Mouse (Mus musculus) liver, postnatal 0 days (tissue): ENCODE measurements around the gene Aacs. TPM values are rescaled to one million over a fixed set of nuclear protein-coding genes. Genes with fewer than 3 reads are reported as not detected.

Source experiments
- ATAC-seq: fragments of 200-750 bp; cut with Nextera tagmentation; 2 replicates; pipeline ENCODE4 v1.8.0; 2017; ENCODE audit warnings: mild to moderate bottlenecking, moderate library complexity
- DNase-seq: peaks from one replicate; pipeline ENCODE4 v3.0.0-alpha.2; 2016
- H3K27ac ChIP-seq: fragments of 300-500 bp; sonication (generic); 2 replicates; pipeline ENCODE4 v1.5.1; 2014; ENCODE audit warnings: antibody characterized with exemption, moderate library complexity, mild to moderate bottlenecking, low read depth
- H3K27me3 ChIP-seq: fragments of 300-500 bp; sonication (generic); 2 replicates; pipeline ENCODE4 v1.6.1; 2014; ENCODE audit warnings: low read length, control low read depth, mixed read lengths; ENCODE audit not compliant: insufficient read depth
- H3K36me3 ChIP-seq: fragments of 300-500 bp; sonication (generic); replicated peaks from 2 replicates; pipeline ENCODE4 v1.6.1; 2014; ENCODE audit warnings: mild to moderate bottlenecking, control low read depth, low read length, moderate library complexity, mixed read lengths; ENCODE audit not compliant: insufficient read depth
- H3K4me1 ChIP-seq: fragments of 300-500 bp; sonication (generic); 2 replicates; pipeline ENCODE4 v1.6.1; 2014; ENCODE audit warnings: antibody characterized with exemption, mild to moderate bottlenecking, control low read depth; ENCODE audit not compliant: insufficient read depth
- H3K4me2 ChIP-seq: fragments of 300-500 bp; sonication (generic); 2 replicates; pipeline ENCODE4 v1.6.1; 2014; ENCODE audit warnings: low read depth, mild to moderate bottlenecking, low read length, moderate library complexity, mixed read lengths
- H3K4me3 ChIP-seq: fragments of 300-500 bp; sonication (generic); 2 replicates; pipeline ENCODE4 v1.5.1; 2014; ENCODE audit warnings: low read depth, low read length
- H3K9ac ChIP-seq: fragments of 300-500 bp; sonication (generic); replicated peaks from 2 replicates; pipeline ENCODE4 v1.6.1; 2014; ENCODE audit warnings: mild to moderate bottlenecking, moderate library complexity
- H3K9me3 ChIP-seq: fragments of 300-500 bp; sonication (generic); 2 replicates; pipeline ENCODE4 v1.6.1; 2016; ENCODE audit warnings: mild to moderate bottlenecking, control low read depth, low read length, mixed read lengths
- CTCF ChIP-seq: sonication (generic); IDR thresholded peaks from 2 replicates; pipeline ENCODE4 v1.5.1; 2016; ENCODE audit warnings: antibody characterized with exemption, low read depth
- EP300 ChIP-seq: IDR thresholded peaks from 2 replicates; pipeline ENCODE4 v1.6.1; 2016; ENCODE audit warnings: antibody characterized with exemption, low read depth, mild to moderate bottlenecking
- WGBS: fragments of 180-500 bp; shearing (Covaris S2); extraction: QIAGEN DNeasy Blood & Tissue Kit; methylation state at CpG from one replicate; pipeline ENCODE4 v1.1.7; 2014; ENCODE audit not compliant: insufficient replicate concordance; 5-methylcytosine and 5-hydroxymethylcytosine counted together
- polyA plus RNA-seq: library from polyadenylated mRNA; unstranded; fragments of >200 nt; fragmentation: Nextera tagmentation; extraction: Ambion mirVana; gene quantifications from 2 replicates; pipeline ENCODE4 v1.2.1, GENCODE M21; 2015

Aacs gene
- polyA plus RNA-seq, 1 experiment from 2014 or later = 4.6 TPM

DNA sequence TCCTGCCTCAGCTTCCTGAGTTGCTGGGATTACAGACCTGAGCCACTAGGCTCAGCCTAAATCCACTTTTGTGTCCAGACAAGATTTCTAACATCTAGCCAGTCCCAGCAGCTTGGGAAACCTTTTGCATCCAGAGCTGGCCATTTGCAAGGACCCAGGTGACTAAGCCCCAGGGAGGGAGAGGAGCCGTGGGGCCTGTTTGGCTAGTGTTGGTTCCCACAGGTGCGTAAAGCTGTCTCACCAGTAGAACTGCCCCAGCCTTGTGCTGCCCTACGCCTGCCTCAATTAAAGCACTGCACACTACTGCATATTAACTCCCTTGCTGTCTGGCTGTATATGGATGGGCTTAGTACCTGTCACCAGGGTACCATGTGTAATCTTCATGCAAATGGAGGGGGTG, 3.8 kb downstream of the Aacs start:
- Histone ChIP-seq H3K9me3 (no peaks in the 10 kb centered on the region), H3K36me3 (peaks cover 10% of the 10 kb centered on the region), H3K27me3 (no peaks in the 10 kb centered on the region), H3K9ac (no peak overlapping the region), H3K4me1 (peaks cover 36% of the 10 kb centered on the region), H3K4me3 (no peak overlapping the region), H3K4me2 (no peak overlapping the region), H3K27ac (no peak overlapping the region)
- ATAC-seq (no peak), DNase-seq (no peak)
- WGBS = 81% methylated on average over 3 of the region's 3 CpGs
- no peak for TF ChIP-seq CTCF
- TF ChIP-seq EP300 = no peak

DNA sequence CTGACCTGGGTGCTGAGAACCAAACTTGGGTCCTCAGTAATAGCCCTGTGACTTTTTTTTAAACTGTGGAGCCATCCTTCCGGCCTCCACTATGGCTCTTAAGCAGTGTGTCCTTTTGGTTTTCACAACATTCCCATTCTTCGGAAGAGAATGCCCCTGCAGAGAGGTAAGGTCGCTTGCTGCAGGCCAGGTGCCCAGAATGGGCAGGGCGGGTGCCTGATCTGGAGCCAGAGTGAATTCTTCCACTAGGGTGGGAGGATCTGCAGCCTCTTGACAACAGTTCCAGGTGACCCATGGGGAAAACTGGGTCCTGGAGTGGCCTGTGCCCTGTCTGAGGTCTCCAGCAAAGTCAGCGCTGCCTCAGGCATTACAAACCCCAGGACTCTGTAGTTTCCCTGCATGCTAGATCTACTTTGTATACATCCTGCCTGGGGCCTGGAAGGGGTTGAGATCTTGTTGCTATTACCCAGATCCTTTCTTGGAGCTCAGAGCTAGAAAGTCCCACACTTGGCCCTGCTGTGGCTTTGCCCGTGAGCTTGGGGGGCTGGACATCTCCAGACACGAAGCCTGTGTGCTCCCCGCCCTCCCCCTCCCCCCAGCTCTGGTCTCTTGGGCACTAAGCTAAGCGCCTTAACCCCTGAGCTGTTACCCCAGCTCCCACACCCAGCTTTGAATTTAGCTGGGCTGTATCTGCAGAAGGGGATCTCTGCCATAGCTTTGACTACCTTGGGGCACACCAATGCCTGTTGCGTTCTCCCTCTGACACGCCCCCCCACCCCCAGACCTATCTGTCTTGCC, 5.0 kb downstream of the Aacs start:
- H3K27me3 ChIP-seq = no peaks in the 10 kb centered on the region
- ATAC-seq (no peak), DNase-seq (no peak)
- H3K4me1 ChIP-seq = peaks cover 33% of the 10 kb centered on the region
- WGBS = 82% methylated on average over 11 of the region's 11 CpGs
- H3K4me2 ChIP-seq = no peak overlapping the region
- no peak overlapping the region for H3K4me3 ChIP-seq
- H3K9ac ChIP-seq = no peak overlapping the region
- no peak for TF ChIP-seq CTCF
- no peak overlapping the region for H3K27ac ChIP-seq
- H3K9me3 ChIP-seq = no peaks in the 10 kb centered on the region
- peaks cover 11% of the 10 kb centered on the region for H3K36me3 ChIP-seq

GRCm38 (mm10) chr5:125482474-125482873, 6.9 kb downstream of the Aacs start:
- DNase-seq (no peak), ATAC-seq (no peak)
- Histone ChIP-seq H3K9me3 (no peaks in the 10 kb centered on the region), H3K4me2 (no peak overlapping the region), H3K27me3 (no peaks in the 10 kb centered on the region), H3K27ac (no peak overlapping the region; the same call in 1 of the 2 replicates), H3K4me3 (no peak overlapping the region), H3K36me3 (peaks cover 19% of the 10 kb centered on the region), H3K9ac (no peak overlapping the region), H3K4me1 (peaks cover 17% of the 10 kb centered on the region)
- 68% methylated on average over 7 of the region's 7 CpGs for WGBS
- TF ChIP-seq EP300 = no peak
- no peak for TF ChIP-seq CTCF

GRCm38 (mm10) chr5:125483712-125484611, 8.3 kb downstream of the Aacs start:
- peaks cover 19% of the 10 kb centered on the region for H3K36me3 ChIP-seq
- no peak overlapping the region for H3K4me2 ChIP-seq
- H3K4me3 ChIP-seq = no peak overlapping the region
- H3K9ac ChIP-seq = no peak overlapping the region
- ATAC-seq (peak; percentile 55), DNase-seq (no peak)
- WGBS = 59% methylated on average over 5 of the region's 6 CpGs
- peak overlapping the region; percentile 69 for H3K27ac ChIP-seq
- TF ChIP-seq CTCF = no peak
- TF ChIP-seq EP300 = no peak
- H3K9me3 ChIP-seq = no peaks in the 10 kb centered on the region
- no peaks in the 10 kb centered on the region for H3K27me3 ChIP-seq
- H3K4me1 ChIP-seq = peaks cover 11% of the 10 kb centered on the region

- Histone ChIP-seq H3K9ac (no peak overlapping the region), H3K27ac (peak overlapping the region; percentile 69)
These were observed 9.6 kb downstream of the Aacs start for GRCm38 (mm10) chr5:125485031-125485778.

DNA sequence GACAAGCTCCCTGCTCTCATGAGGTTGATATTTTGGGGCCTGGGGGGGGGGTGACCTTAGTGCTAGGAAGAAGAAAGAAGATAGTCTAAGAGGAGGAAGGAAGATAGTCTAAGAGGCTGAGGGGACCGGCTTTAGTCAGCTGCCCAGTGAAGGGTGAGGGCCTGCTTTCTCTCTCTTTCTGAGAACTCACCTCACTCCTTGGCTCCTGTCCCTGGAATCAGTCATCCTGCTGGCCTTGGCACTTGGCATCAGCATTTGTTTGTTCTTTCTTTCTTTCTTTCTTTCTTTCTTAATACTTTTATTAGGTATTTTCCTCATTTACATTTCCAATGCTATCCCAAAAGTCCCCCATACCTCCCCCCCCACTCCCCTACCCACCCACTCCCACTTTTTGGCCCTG, 10.5 kb downstream of the Aacs start:
- no peak for TF ChIP-seq EP300
- no peak for TF ChIP-seq CTCF
- Histone ChIP-seq H3K9ac (no peak overlapping the region), H3K4me3 (no peak overlapping the region), H3K9me3 (no peaks in the 10 kb centered on the region), H3K27me3 (no peaks in the 10 kb centered on the region), H3K4me1 (peaks cover 8% of the 10 kb centered on the region), H3K36me3 (peaks cover 28% of the 10 kb centered on the region), H3K27ac (no peak overlapping the region), H3K4me2 (no peak overlapping the region)
- DNase-seq (no peak), ATAC-seq (no peak)
- WGBS = 67% methylated on average over 1 of the region's 1 CpGs

More at GRCm38 (mm10) chr5:125485031-125485778, 9.6 kb downstream of the Aacs start:
- H3K4me1 ChIP-seq = peaks cover 11% of the 10 kb centered on the region
- WGBS = 89% methylated on average over 4 of the region's 4 CpGs
- no peaks in the 10 kb centered on the region for H3K9me3 ChIP-seq
- H3K4me3 ChIP-seq = no peak overlapping the region
- DNase-seq (no peak), ATAC-seq (peak; percentile 35; the same call in 1 of the 2 replicates)
- H3K36me3 ChIP-seq = peaks cover 24% of the 10 kb centered on the region
- no peaks in the 10 kb centered on the region for H3K27me3 ChIP-seq
- no peak overlapping the region for H3K4me2 ChIP-seq
- TF ChIP-seq CTCF (no peak), EP300 (no peak)
